Mouse (Mus musculus): ENCODE data around the gene Cbln3. TPM values are rescaled to one million over a fixed set of nuclear protein-coding genes. Genes with fewer than 3 reads are reported as not detected.
A peak's percentile ranks its signal among the peaks of the same experiment; 100 is the strongest.

Cbln3 gene
- polyA plus RNA-seq, 1 experiment = 0.04 TPM

DNA sequence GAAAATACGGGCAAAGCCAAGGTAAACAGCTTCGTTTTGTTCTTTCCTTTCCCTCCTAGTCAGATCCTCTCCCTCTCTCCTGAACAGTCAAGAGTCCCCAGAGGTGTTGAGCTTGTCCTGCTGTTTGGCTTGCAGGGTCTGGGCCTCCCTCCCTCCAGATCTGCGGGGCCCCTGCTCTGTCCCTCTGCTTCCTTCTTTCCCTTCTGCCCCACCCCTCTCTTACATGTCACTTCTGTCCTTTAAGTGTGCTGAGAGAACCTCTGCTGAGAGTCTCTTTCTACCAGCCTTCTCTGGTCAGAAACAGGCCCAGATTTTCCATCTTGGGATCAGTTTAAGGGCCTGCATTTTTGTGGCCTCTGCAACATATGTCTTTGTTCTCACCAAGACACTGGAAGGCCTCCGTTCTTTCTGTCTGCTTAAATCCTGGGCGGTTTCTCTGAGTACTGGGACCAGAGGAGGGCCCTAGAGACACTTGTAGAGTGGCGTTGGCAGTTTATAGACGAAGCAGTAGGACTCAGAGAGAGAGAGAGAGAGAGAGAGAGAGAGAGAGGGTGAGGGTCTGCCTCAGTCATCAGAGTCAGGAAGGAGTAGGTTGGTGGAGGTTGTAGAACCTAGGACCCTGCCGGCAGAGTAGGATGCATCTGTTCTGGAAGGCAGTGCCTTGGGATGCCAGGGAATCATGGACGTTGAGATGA lies 29.6 kb downstream of the Cbln3 start:
- TF ChIP-seq POLR2A (IDR thresholded peaks at IDR 0.05; ENCODE audit: control insufficient read depth, extremely low read depth, insufficient read depth, low read length, poor library complexity) (no peak), CTCF (IDR thresholded peaks at IDR 0.05; ENCODE audit: borderline replicate concordance, control insufficient read depth, extremely low read depth, insufficient read depth, low read length, poor library complexity) (no peak)
- Histone ChIP-seq H3K27me3 (ENCODE audit: control insufficient read depth, insufficient read depth, low read length) (no peaks in the 10 kb centered on the region), H3K27ac (ENCODE audit: control insufficient read depth, insufficient read depth, low read length) (peak overlapping the region; percentile 7; the same call in 1 of the 2 replicates), H3K4me1 (replicated peaks; ENCODE audit: control insufficient read depth, insufficient read depth, low read length) (peaks cover 17% of the 10 kb centered on the region), H3K36me3 (ENCODE audit: control insufficient read depth, insufficient read depth, low read length) (no peaks in the 10 kb centered on the region), H3K4me3 (ENCODE audit: control insufficient read depth, insufficient read depth, low read length) (peak overlapping the region; percentile 59)
- DNase-seq = no peak
- WGBS = 14% methylated on average over 9 of the region's 9 CpGs

DNA sequence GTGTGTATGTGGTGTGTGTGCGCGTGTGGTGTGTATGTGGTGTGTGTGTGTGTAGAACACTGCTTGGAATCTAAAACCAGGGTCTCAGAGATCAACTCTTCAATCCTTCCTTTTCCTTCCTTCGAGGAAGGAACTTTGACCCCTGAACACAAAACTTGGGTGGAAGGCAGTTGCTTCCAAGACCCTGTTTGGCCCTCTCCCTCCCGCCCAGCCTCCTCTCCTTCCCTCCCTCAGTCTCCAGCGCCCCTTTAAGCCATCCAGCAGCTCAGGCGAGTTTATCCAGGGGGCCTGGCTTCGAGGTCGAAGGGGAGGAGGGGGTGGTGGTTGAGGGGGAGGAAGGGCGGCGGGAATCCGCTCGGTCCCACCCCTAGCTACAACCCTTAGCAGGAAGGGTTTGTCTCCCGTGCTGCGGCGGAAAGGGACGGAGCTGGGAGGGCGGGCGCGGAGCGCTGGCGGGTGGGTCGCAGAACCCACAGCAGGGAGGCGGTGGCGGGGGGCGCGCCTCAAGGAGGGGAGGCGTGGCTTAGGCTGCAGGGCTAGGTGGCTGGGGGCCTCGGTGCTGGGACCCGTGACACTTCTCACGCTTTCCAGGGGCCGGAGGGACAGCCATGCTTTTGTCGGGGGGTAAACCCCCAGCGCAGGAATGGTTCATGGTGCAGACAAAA lies 30.4 kb downstream of the Cbln3 start, which contains the start of gene Nynrin:
Gene Nynrin (plus strand): TSS at position 390 of the 665 bp plus-strand sequence.
- peaks cover 17% of the 10 kb centered on the region for H3K4me1 ChIP-seq (replicated peaks; ENCODE audit: control insufficient read depth, insufficient read depth, low read length)
- H3K27ac ChIP-seq (ENCODE audit: control insufficient read depth, insufficient read depth, low read length) = peak within 1 kb of the TSS; percentile 7; the same call in 1 of the 2 replicates
- TF ChIP-seq CTCF (IDR thresholded peaks at IDR 0.05; ENCODE audit: borderline replicate concordance, control insufficient read depth, extremely low read depth, insufficient read depth, low read length, poor library complexity) = no peak
- DNase-seq = peak; percentile 78
- no peaks in the 10 kb centered on the region for H3K27me3 ChIP-seq (ENCODE audit: control insufficient read depth, insufficient read depth, low read length)
- peak within 1 kb of the TSS; percentile 59 for H3K4me3 ChIP-seq (ENCODE audit: control insufficient read depth, insufficient read depth, low read length)
- 8% methylated on average over 33 of the region's 33 CpGs for WGBS
- H3K36me3 ChIP-seq (ENCODE audit: control insufficient read depth, insufficient read depth, low read length) = no peaks in the 10 kb centered on the region

DNA sequence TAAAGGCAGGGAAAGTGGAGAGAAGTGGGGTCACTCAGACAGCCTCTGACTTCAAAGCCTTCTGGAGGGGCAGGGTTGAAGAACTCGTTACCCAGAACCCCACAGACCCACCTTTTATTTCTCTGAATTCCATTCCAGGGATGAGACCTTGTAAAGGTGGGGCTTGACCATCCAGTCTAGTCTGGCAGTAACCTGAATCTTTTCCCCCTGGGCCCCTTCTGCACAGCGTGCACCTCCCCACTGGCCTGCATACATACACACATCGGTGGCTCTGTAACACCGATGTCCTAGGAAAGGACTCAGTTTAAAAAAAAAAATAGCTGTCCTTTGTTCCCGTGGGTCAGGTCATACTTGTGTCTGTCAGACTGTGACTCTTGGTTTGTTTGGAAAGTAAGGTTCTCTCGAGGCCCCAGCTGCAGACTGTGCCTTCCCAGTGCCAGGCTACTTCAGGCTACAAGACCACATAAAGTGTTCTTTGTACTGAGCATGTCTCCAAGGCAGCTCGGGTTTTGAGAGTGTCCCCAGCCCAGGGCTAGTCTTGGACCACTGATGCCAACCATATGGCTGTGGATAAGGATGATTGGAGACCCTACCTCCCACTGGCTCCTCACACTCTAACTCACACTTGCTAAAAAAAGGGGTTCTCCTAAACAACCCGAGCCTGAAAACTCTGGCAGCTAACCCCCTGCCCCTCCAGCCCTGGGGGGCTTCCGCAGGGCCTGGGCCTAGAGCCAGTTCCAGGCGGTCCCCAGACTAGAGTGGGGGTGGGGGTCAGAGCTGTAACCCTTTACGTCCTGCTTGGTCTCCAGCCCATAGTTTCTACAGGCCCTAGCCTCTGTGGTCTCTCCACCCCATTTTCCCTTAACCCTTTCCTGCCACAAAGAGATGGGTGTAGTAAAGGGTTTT lies 31.3 kb downstream of the Cbln3 start:
- H3K4me3 ChIP-seq (ENCODE audit: control insufficient read depth, insufficient read depth, low read length) = no peak overlapping the region
- H3K27ac ChIP-seq (ENCODE audit: control insufficient read depth, insufficient read depth, low read length) = no peak overlapping the region
- WGBS = 47% methylated on average over 11 of the region's 11 CpGs
- no peak for DNase-seq
- no peaks in the 10 kb centered on the region for H3K27me3 ChIP-seq (ENCODE audit: control insufficient read depth, insufficient read depth, low read length)
- no peak for TF ChIP-seq CTCF (IDR thresholded peaks at IDR 0.05; ENCODE audit: borderline replicate concordance, control insufficient read depth, extremely low read depth, insufficient read depth, low read length, poor library complexity)
- no peak for TF ChIP-seq POLR2A (IDR thresholded peaks at IDR 0.05; ENCODE audit: control insufficient read depth, extremely low read depth, insufficient read depth, low read length, poor library complexity)
- H3K4me1 ChIP-seq (replicated peaks; ENCODE audit: control insufficient read depth, insufficient read depth, low read length) = peaks cover 17% of the 10 kb centered on the region
- no peaks in the 10 kb centered on the region for H3K36me3 ChIP-seq (ENCODE audit: control insufficient read depth, insufficient read depth, low read length)

DNA sequence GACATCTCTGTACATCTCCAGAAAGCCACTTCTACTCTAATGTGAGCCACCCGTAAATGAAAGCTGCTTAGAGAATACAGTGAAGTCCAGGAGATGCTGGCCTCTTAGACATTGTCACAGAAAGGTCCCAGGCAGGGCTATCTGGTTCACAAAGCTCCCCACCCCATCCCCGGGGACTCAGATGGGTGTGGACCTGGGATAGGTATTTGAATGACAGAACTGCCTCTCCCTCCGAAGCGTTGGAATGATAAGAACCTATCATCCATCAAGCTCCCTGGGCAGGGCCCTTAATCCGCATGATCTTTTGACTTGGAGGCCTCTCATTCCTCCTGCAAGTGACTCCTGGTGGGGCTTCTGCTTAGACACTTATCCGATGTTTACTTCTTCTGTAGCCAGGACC lies 33.3 kb downstream of the Cbln3 start:
- DNase-seq = no peak
- 92% methylated on average over 6 of the region's 6 CpGs for WGBS
- TF ChIP-seq CTCF (IDR thresholded peaks at IDR 0.05; ENCODE audit: borderline replicate concordance, control insufficient read depth, extremely low read depth, insufficient read depth, low read length, poor library complexity) (no peak), POLR2A (IDR thresholded peaks at IDR 0.05; ENCODE audit: control insufficient read depth, extremely low read depth, insufficient read depth, low read length, poor library complexity) (no peak)
- H3K36me3 ChIP-seq (ENCODE audit: control insufficient read depth, insufficient read depth, low read length) = no peaks in the 10 kb centered on the region
- H3K4me1 ChIP-seq (replicated peaks; ENCODE audit: control insufficient read depth, insufficient read depth, low read length) = peaks cover 17% of the 10 kb centered on the region
- no peak overlapping the region for H3K4me3 ChIP-seq (ENCODE audit: control insufficient read depth, insufficient read depth, low read length)
- no peak overlapping the region for H3K27ac ChIP-seq (ENCODE audit: control insufficient read depth, insufficient read depth, low read length)
- H3K27me3 ChIP-seq (ENCODE audit: control insufficient read depth, insufficient read depth, low read length) = no peaks in the 10 kb centered on the region

DNA sequence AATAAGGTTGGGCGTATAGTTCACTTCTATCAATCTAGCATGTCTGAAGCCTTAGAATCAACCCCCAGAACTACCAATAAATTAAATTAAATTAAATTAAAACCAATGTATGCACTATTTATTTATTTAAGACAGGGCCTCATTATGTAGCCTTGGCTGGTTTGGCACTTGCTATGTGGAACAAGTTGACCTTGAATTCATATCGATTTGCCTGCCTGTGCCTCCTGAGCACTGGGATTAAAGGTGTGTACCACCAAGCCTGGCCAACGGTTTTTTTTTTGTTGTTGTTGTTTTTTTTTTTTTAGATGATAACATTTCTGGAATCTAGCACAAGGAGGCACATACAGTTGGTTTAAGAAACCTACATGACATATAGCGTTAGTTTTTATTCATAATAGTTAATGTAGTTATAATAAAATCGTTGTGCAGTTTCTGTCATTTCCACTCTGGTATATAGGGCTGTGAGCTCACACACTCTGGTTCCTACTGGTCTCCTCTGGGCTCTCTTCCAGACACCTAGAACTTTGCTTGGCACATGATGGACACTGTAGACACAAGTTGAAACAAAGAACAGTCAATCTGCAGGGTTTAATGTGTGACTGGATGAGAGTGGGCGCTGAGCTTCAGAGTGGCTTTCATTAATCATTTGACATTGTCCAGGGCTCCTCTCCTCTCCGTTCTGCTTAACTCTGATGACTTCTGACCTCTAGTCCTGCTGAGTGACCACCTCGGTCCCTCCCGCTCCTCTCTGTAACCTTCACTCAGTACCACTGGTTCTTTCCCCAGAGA lies 38.5 kb downstream of the Cbln3 start:
- no peaks in the 10 kb centered on the region for H3K36me3 ChIP-seq (ENCODE audit: control insufficient read depth, insufficient read depth, low read length)
- no peak for TF ChIP-seq CTCF (IDR thresholded peaks at IDR 0.05; ENCODE audit: borderline replicate concordance, control insufficient read depth, extremely low read depth, insufficient read depth, low read length, poor library complexity)
- no peak for TF ChIP-seq POLR2A (IDR thresholded peaks at IDR 0.05; ENCODE audit: control insufficient read depth, extremely low read depth, insufficient read depth, low read length, poor library complexity)
- H3K27ac ChIP-seq (ENCODE audit: control insufficient read depth, insufficient read depth, low read length) = no peak overlapping the region
- H3K27me3 ChIP-seq (ENCODE audit: control insufficient read depth, insufficient read depth, low read length) = no peaks in the 10 kb centered on the region
- DNase-seq = no peak
- no peaks in the 10 kb centered on the region for H3K4me1 ChIP-seq (replicated peaks; ENCODE audit: control insufficient read depth, insufficient read depth, low read length)
- H3K4me3 ChIP-seq (ENCODE audit: control insufficient read depth, insufficient read depth, low read length) = no peak overlapping the region
- WGBS = 93% methylated on average over 9 of the region's 9 CpGs
